Mouse (Mus musculus) stomach, embryonic 14.5 days (tissue): ENCODE results near the gene Cuedc1. TPM values are rescaled to one million over a fixed set of nuclear protein-coding genes. Genes with fewer than 3 reads are reported as not detected.

Experiments used
- ATAC-seq: fragments of 200-750 bp; cut with Nextera tagmentation; 2 replicates; pipeline ENCODE4 v1.8.0; 2017; ENCODE audit warnings: low read depth, moderate TSS enrichment; ENCODE audit not compliant: insufficient number of reproducible peaks, insufficient read depth, low FRiP score
- H3K27ac ChIP-seq: fragments of 300-500 bp; sonication (generic); 2 replicates; pipeline ENCODE4 v1.5.1; 2014; ENCODE audit warnings: mild to moderate bottlenecking, low read length, moderate library complexity, mixed read lengths
- H3K27me3 ChIP-seq: fragments of 300-500 bp; sonication (generic); 2 replicates; pipeline ENCODE4 v1.6.1; 2014; ENCODE audit warnings: low read length, control low read depth, mixed read lengths; ENCODE audit not compliant: control insufficient read depth, insufficient read depth
- H3K36me3 ChIP-seq: fragments of 300-500 bp; sonication (generic); 2 replicates; pipeline ENCODE4 v1.6.1; 2014; ENCODE audit warnings: mild to moderate bottlenecking, control low read depth, low read length, moderate library complexity, mixed read lengths; ENCODE audit not compliant: control insufficient read depth, insufficient read depth
- H3K4me1 ChIP-seq: fragments of 300-500 bp; sonication (generic); 2 replicates; pipeline ENCODE4 v1.6.1; 2014; ENCODE audit warnings: low read length, control low read depth, mixed read lengths; ENCODE audit not compliant: control insufficient read depth, insufficient read depth
- H3K4me2 ChIP-seq: fragments of 300-500 bp; sonication (generic); replicated peaks from 2 replicates; pipeline ENCODE4 v1.6.1; 2014; ENCODE audit warnings: low read depth, low read length, control low read depth
- H3K4me3 ChIP-seq: fragments of 300-500 bp; sonication (generic); 2 replicates; pipeline ENCODE4 v1.5.1; 2014; ENCODE audit warnings: low read depth, low read length, control low read depth
- H3K9ac ChIP-seq: fragments of 300-500 bp; sonication (generic); replicated peaks from 2 replicates; pipeline ENCODE4 v1.6.1; 2014; ENCODE audit warnings: low read depth, mild to moderate bottlenecking, control low read depth, low read length, moderate library complexity, mixed read lengths
- H3K9me3 ChIP-seq: fragments of 300-500 bp; sonication (generic); 2 replicates; pipeline ENCODE4 v1.6.1; 2016; ENCODE audit warnings: low read depth, low read length, control low read depth; ENCODE audit not compliant: control insufficient read depth
- WGBS: fragments of 180-500 bp; shearing (Covaris S2); extraction: QIAGEN DNeasy Blood & Tissue Kit; methylation state at CpG from one replicate; pipeline ENCODE4 v1.1.7; 2014; 5-methylcytosine and 5-hydroxymethylcytosine counted together
- polyA plus RNA-seq: library from polyadenylated mRNA; unstranded; fragments of >200 nt; fragmentation: Nextera tagmentation; extraction: Ambion mirVana; gene quantifications from 2 replicates; pipeline ENCODE4 v1.2.1, GENCODE M21; 2014

The Cuedc1 gene
- polyA plus RNA-seq, 1 experiment from 2014 or later: 21.7 TPM

GRCm38 (mm10) chr11:88071113-88071512 is 26.7 kb upstream of the Cuedc1 start:
- Histone ChIP-seq H3K36me3 (peaks cover 22% of the 10 kb centered on the region), H3K4me1 (peaks cover 28% of the 10 kb centered on the region), H3K27ac (no peak overlapping the region), H3K9ac (no peak overlapping the region), H3K4me3 (no peak overlapping the region; the same call in 1 of the 2 replicates), H3K27me3 (no peaks in the 10 kb centered on the region), H3K4me2 (peak overlapping the region; percentile 78), H3K9me3 (no peaks in the 10 kb centered on the region)
- ATAC-seq: no peak
- 23% methylated on average over 5 of the region's 5 CpGs for WGBS

DNA sequence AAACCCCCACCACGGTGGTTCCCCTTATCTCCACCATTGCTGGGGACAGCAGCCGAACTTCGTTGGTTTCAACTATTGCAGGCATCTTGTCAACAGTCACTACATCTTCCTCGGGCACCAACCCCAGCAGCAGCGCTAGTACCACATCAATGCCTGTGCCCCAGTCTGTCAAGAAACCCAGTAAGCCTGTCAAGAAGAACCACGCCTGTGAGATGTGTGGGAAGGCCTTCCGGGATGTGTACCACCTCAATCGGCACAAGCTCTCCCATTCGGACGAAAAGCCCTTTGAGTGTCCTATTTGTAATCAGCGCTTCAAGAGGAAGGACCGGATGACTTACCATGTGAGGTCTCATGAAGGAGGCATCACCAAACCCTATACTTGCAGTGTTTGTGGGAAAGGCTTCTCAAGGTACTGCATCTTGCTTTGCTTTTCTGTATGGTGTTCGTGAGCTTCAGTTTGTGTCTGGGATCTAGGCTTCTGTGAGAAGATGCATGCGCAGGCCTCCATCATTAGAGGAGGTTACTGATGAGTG is 24.4 kb upstream of the Cuedc1 start:
- Histone ChIP-seq H3K27ac (no peak overlapping the region), H3K4me1 (peaks cover 23% of the 10 kb centered on the region), H3K9me3 (no peaks in the 10 kb centered on the region), H3K9ac (no peak overlapping the region), H3K4me2 (no peak overlapping the region), H3K36me3 (peaks cover 37% of the 10 kb centered on the region), H3K4me3 (no peak overlapping the region), H3K27me3 (no peaks in the 10 kb centered on the region)
- no peak for ATAC-seq
- WGBS: 79% methylated on average over 14 of the region's 14 CpGs

GRCm38 (mm10) chr11:88075701-88076100 is 22.2 kb upstream of the Cuedc1 start:
- no peak overlapping the region for H3K4me3 ChIP-seq
- ATAC-seq: no peak
- peaks cover 60% of the 10 kb centered on the region for H3K36me3 ChIP-seq
- WGBS: 86% methylated on average over 1 of the region's 1 CpGs
- H3K27me3 ChIP-seq: no peaks in the 10 kb centered on the region
- H3K4me2 ChIP-seq: no peak overlapping the region
- H3K4me1 ChIP-seq: peaks cover 14% of the 10 kb centered on the region
- H3K9ac ChIP-seq: no peak overlapping the region
- H3K9me3 ChIP-seq: no peaks in the 10 kb centered on the region
- H3K27ac ChIP-seq: no peak overlapping the region

DNA sequence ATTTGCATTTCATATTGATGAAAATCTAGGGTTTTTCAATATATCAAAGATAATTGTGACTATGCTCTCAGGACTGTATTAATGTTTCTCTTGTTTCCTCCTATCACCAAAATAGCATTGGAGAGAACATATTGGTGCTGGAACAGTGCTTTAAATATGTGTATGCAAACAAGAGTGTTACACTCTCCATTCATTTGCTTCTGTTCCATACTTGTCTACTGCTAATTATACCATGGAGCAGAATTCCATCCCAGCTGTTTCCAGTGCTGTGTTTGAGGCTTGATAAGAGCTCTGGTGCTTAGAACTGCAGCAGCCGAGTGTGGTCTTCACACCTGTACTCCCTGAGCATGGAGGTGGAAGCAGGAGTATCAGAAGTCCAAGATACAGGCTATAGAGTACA is 21.5 kb upstream of the Cuedc1 start:
- Histone ChIP-seq H3K4me2 (no peak overlapping the region), H3K9ac (no peak overlapping the region), H3K27me3 (no peaks in the 10 kb centered on the region), H3K9me3 (no peaks in the 10 kb centered on the region), H3K27ac (no peak overlapping the region), H3K36me3 (peaks cover 67% of the 10 kb centered on the region), H3K4me1 (peaks cover 7% of the 10 kb centered on the region), H3K4me3 (no peak overlapping the region)
- ATAC-seq: no peak
- WGBS: 77% methylated on average over 1 of the region's 1 CpGs

- 75% methylated on average over 6 of the region's 6 CpGs for WGBS
These were observed 14.2 kb upstream of the Cuedc1 start for GRCm38 (mm10) chr11:88083699-88084098.

GRCm38 (mm10) chr11:88086737-88087627 is 10.9 kb upstream of the Cuedc1 start:
- Histone ChIP-seq H3K27me3 (no peaks in the 10 kb centered on the region), H3K36me3 (peaks cover 13% of the 10 kb centered on the region), H3K9ac (no peak overlapping the region), H3K27ac (peak overlapping the region; percentile 39; the same call in 1 of the 2 replicates), H3K4me1 (no peaks in the 10 kb centered on the region), H3K9me3 (no peaks in the 10 kb centered on the region), H3K4me2 (peak overlapping the region; percentile 54), H3K4me3 (peak overlapping the region; percentile 29)
- peak; percentile 95 for ATAC-seq
- WGBS: 6% methylated on average over 25 of the region's 25 CpGs

More at GRCm38 (mm10) chr11:88083699-88084098, 14.2 kb upstream of the Cuedc1 start:
- H3K36me3 ChIP-seq: peaks cover 45% of the 10 kb centered on the region
- no peaks in the 10 kb centered on the region for H3K27me3 ChIP-seq
- no peaks in the 10 kb centered on the region for H3K9me3 ChIP-seq
- no peak overlapping the region for H3K4me3 ChIP-seq
- no peak for ATAC-seq
- H3K9ac ChIP-seq: no peak overlapping the region
- H3K4me1 ChIP-seq: no peaks in the 10 kb centered on the region
- no peak overlapping the region for H3K4me2 ChIP-seq
- H3K27ac ChIP-seq: no peak overlapping the region

DNA sequence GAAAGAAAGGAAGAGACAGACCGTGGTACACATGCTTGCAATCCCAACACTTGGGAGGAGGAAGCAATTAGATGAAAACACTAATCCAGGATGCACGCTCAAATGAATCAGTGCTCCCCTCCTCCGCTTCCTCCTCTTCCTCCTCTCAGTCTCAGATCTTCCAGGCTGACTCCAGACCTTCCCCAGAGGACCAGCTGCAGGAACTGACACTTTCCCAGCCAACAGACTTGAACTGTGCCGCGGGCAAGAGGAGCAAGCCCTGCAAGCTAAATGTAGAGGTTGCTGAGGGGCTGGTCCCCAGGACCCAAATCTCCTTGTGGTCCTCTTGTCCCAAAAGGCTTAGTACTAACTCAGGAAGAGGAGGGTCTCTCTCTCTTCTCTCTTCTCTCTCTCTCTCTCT is 8.7 kb upstream of the Cuedc1 start:
- Histone ChIP-seq H3K9ac (no peak overlapping the region), H3K27me3 (no peaks in the 10 kb centered on the region), H3K4me3 (no peak overlapping the region), H3K36me3 (peaks cover 3% of the 10 kb centered on the region), H3K4me1 (no peaks in the 10 kb centered on the region), H3K9me3 (no peaks in the 10 kb centered on the region), H3K27ac (no peak overlapping the region), H3K4me2 (no peak overlapping the region)
- WGBS: 67% methylated on average over 5 of the region's 5 CpGs
- ATAC-seq: no peak

GRCm38 (mm10) chr11:88090293-88090692 is 7.6 kb upstream of the Cuedc1 start:
- H3K9me3 ChIP-seq: no peaks in the 10 kb centered on the region
- no peaks in the 10 kb centered on the region for H3K4me1 ChIP-seq
- no peak overlapping the region for H3K4me2 ChIP-seq
- WGBS: 77% methylated on average over 5 of the region's 5 CpGs
- no peak overlapping the region for H3K4me3 ChIP-seq
- no peak for ATAC-seq
- H3K9ac ChIP-seq: no peak overlapping the region
- no peak overlapping the region for H3K27ac ChIP-seq
- H3K27me3 ChIP-seq: no peaks in the 10 kb centered on the region
- H3K36me3 ChIP-seq: no peaks in the 10 kb centered on the region
